Mouse (Mus musculus) forebrain, embryonic 15.5 days (tissue): Measurements from ENCODE around the gene Fam184b. TPM values are rescaled to one million over a fixed set of nuclear protein-coding genes. Genes with fewer than 3 reads are reported as not detected.

Source experiments
- ATAC-seq: fragments of 200-750 bp; cut with Nextera tagmentation; replicated peaks from 2 replicates; pipeline ENCODE4 v1.8.0; 2017; ENCODE audit warnings: mild to moderate bottlenecking, moderate TSS enrichment, moderate library complexity
- H3K27ac ChIP-seq: fragments of 300-500 bp; sonication (generic); replicated peaks from 2 replicates; pipeline ENCODE4 v1.5.1; 2015; ENCODE audit warnings: mild to moderate bottlenecking, inconsistent platforms
- H3K27me3 ChIP-seq: fragments of 300-500 bp; sonication (generic); 2 replicates; pipeline ENCODE4 v1.6.1; 2015; ENCODE audit warnings: inconsistent platforms
- H3K36me3 ChIP-seq: fragments of 300-500 bp; sonication (generic); 2 replicates; pipeline ENCODE4 v1.6.1; 2015; ENCODE audit warnings: mild to moderate bottlenecking, inconsistent platforms
- H3K4me1 ChIP-seq: fragments of 300-500 bp; sonication (generic); 2 replicates; pipeline ENCODE4 v1.6.1; 2015; ENCODE audit warnings: inconsistent platforms
- H3K4me2 ChIP-seq: fragments of 300-500 bp; sonication (generic); replicated peaks from 2 replicates; pipeline ENCODE4 v1.6.1; 2015; ENCODE audit warnings: mild to moderate bottlenecking, inconsistent platforms
- H3K4me3 ChIP-seq: fragments of 300-500 bp; sonication (generic); 2 replicates; pipeline ENCODE4 v1.5.1; 2015; ENCODE audit warnings: mild to moderate bottlenecking, inconsistent platforms
- H3K9ac ChIP-seq: fragments of 300-500 bp; sonication (generic); replicated peaks from 2 replicates; pipeline ENCODE4 v1.6.1; 2015; ENCODE audit warnings: mild to moderate bottlenecking, inconsistent platforms
- H3K9me3 ChIP-seq: fragments of 300-500 bp; sonication (generic); 2 replicates; pipeline ENCODE4 v1.6.1; 2016; ENCODE audit warnings: inconsistent platforms
- WGBS: fragments of 180-500 bp; shearing (Covaris S2); methylation state at CpG from one replicate; pipeline ENCODE4 v1.1.7; 2015; ENCODE audit warnings: mixed read lengths; 5-methylcytosine and 5-hydroxymethylcytosine counted together
- polyA plus RNA-seq: library from polyadenylated mRNA; unstranded; fragments of >200 nt; fragmentation: Nextera tagmentation; extraction: Ambion mirVana; gene quantifications from 2 replicates; pipeline ENCODE4 v1.2.1, GENCODE M21; 2015

The Fam184b gene
- polyA plus RNA-seq, 1 experiment from 2014 or later = 4.2 TPM

DNA sequence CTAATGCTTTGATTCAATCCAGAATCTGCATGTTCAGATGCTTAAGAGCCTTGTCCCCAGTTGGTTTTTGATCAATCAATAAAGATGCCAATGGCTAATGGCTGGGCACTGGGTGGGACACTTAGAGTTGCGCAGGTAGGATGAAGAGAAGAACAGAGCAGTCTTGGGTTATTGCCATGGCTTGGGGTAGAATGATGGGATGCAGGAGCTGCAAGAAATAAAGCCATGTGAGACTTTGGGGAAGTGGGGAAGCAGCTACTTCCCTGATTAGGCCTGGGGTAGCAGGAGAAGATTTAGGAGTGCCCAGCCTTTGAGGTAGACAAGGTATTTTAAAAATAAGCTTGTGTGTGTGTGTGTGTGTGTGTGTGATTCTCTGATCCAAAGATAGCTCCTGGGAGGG lies 159.3 kb downstream of the Fam184b start:
- ATAC-seq = no peak

More for the DNA sequence above, 159.3 kb downstream of the Fam184b start:
- Histone ChIP-seq H3K4me3 (no peak overlapping the region), H3K36me3 (no peaks in the 10 kb centered on the region), H3K9ac (no peak overlapping the region), H3K27me3 (no peaks in the 10 kb centered on the region), H3K27ac (no peak overlapping the region), H3K4me1 (peaks cover 7% of the 10 kb centered on the region), H3K4me2 (no peak overlapping the region), H3K9me3 (no peaks in the 10 kb centered on the region)
- WGBS = 88% methylated on average over 1 of the region's 1 CpGs

Other genes starting within 250 kb of the Fam184b start
- 107 and 110 TPM in 2 replicates for gene Qdpr, start 189.4 kb downstream of the Fam184b start, polyA plus RNA-seq
- 0.20 and 0.37 TPM in 2 replicates for gene Clrn2, start 185.9 kb downstream of the Fam184b start, polyA plus RNA-seq
- gene Lap3, start 146.2 kb downstream of the Fam184b start, polyA plus RNA-seq = 36.5 and 40.6 TPM in 2 replicates
- 302 TPM in 2 replicates for gene Med28, start 119.4 kb downstream of the Fam184b start, polyA plus RNA-seq
- gene Ncapg, start 30.3 kb upstream of the Fam184b start, polyA plus RNA-seq = 25.7 and 26.5 TPM in 2 replicates
- 53.1 and 58.0 TPM in 2 replicates for gene Lcorl, start 218.0 kb upstream of the Fam184b start, polyA plus RNA-seq